Mouse (Mus musculus): ENCODE results near the gene Mrpl4.

- no peak for TF ChIP-seq CTCF (IDR thresholded peaks at IDR 0.05; ENCODE audit: low read depth)
- TF ChIP-seq EP300 (optimal IDR thresholded peaks at IDR 0.05), result no peak
These were observed 43.1 kb upstream of the Mrpl4 start, which contains the start of gene Dnmt1 for GRCm38 (mm10) chr9:20959430-20959938.
